Mouse (Mus musculus): ENCODE data around the gene Nras. TPM values are rescaled to one million over a fixed set of nuclear protein-coding genes. Genes with fewer than 3 reads are reported as not detected.
A peak's percentile ranks its signal among the peaks of the same experiment; 100 is the strongest.

The Nras gene
- polyA plus RNA-seq (2017; shearing (Covaris generic)): 100 to 1,000 TPM; 106 to 107 TPM

DNA sequence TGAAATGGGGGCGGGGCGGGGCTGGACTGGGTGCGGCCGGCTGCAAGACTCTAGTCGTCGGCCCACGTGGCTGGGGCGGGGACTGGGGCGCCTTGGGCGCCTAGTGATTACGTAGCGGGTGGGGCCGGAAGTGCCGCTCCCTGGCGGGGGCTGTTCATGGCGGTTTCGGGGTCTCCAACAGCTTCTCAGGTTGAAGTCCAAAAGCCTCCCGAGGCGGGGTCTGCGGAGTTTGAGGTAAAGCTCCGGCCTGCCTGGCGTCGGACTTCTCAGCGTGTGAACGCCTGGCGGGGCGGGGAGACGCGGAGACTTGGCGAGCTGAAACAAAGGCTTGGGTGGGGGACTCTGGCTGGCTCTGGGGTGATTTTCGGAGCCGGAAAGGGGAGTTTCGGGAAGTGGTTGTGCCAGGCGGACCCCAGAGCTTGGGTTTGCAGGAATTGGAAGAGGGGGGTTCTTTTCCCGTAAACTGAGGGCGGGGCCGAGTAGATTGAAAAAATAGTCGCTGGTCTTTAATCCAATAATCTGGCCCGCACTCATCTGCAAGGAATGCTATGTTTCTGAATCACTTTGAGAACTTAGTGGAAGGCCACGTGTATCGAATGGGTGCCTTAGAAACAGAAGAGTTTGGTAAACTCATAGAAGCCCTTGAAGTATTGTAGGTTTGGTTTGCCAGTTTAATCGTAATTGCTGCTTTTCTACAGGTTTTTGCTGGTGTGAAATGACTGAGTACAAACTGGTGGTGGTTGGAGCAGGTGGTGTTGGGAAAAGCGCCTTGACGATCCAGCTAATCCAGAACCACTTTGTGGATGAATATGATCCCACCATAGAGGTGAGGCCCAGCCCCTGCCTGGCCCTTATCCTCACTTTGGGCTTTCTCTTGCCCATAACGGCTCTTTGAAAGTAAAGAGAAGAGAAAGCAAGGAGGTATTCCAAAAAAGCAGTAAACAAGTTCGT is at the start of gene Nras:
TSS of gene Nras (plus strand) at position 79 of the 951 bp plus-strand sequence.
- ATAC-seq: peak; percentile 92

DNA sequence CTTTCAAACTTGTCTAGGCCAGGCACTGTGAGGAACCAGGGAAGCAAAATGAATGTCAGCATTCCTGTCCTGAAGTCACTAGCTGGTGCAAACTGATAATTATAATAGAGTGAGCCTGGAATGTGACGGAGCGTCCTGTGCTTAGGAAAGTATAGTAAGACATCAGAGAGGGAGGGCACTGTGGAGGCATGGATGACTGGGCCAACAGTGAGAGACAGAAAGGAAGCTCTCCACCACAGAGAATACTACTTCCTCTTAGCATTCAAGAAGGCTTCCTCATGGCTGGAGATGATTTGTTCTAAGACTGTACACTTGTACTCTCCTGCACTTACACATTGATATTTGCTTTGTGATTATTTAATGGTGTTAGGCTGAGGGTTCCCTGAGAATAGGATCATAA is 40.7 kb upstream of the Nras start:
- ATAC-seq: no peak

DNA sequence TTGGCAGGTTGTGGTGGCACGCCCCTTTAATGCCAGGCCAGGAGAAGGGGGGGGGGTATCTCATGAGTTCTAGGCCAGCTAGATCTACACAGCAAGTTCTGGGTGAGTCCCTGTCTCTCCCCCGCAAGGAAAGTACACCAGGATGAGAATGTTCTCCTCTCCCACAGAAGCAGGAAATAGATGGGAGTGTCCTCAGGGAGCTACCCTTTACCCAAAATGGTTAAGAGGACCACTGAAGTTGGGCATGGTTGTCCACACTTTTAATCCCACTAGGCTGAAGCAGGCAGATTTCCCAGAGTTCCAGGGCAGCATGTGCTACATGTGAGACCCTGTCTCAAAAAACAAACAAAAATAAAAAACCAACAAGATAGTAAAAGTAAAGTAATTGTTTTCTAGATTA is 38.6 kb upstream of the Nras start:
- ATAC-seq: no peak

DNA sequence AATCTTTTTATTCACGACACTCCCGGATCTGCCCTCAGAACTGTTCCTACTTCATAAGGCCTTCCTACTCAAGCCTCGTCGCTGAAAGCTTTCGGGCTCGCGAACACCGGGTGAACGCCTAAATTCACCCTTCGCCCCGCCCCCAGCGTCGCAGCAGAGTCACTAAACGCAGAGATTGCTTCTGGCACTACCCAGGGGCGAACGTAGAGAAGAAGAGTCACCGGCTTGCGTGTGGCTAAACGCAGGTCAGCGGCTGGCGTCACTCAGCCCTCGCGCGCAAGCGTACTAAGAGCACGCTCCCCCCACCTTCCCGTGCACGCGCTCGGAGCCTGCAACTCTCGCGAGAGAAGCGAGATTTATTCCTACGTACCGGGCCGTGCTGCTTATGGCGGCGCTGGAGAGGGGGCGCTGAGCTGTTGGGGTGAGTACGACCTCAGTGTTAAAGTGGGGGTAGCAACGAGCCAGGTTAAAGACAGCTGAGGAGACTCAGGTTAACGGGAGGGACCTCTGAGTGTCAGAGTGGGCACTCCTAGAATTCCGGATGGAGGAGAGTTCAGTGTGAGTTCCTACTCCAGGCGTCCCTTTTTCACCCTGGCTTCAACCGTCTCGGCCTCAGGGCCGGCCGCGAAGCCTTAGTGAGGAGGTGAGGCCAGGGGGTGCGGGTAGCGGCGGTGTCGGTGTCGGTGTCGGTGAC is 37.7 kb upstream of the Nras start, which contains the start of gene Csde1:
TSS of gene Csde1 (plus strand) at position 178 of the 694 bp plus-strand sequence.
- peak; percentile 91 for ATAC-seq

DNA sequence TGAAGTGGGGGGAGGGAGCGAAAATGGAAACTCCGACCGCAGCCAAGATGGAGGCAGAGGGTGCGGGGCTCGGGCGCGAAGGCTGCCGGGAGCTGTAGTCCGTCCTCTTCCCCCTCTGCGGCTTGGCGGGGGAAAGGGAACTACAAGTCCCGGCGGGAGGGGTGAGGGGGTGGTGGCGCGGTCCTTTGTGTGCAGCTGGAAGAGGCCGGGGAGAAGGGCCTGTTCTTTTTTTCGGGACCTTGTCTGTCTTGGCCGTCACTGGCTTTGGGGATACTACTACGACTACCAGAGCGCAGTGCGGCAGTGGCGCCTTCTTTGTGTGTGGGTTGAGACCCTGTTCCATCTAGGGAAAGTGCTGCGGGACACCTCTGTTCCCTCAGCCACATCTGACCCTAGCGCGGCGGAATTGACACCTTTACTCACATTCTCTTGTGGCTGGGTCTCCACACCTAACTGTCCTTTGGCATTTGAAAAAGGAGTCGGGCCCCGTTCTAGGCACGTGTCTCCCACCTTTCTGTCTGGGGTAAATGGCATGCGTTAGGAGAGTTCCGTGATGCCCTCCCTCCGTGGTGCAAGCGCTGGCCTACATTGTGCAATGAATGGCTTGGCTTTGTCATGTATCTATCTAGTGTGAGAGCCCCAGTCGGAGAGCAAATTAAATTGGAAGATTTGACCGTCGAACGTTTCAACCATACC is 37.0 kb upstream of the Nras start:
- peak; percentile 64 for ATAC-seq

DNA sequence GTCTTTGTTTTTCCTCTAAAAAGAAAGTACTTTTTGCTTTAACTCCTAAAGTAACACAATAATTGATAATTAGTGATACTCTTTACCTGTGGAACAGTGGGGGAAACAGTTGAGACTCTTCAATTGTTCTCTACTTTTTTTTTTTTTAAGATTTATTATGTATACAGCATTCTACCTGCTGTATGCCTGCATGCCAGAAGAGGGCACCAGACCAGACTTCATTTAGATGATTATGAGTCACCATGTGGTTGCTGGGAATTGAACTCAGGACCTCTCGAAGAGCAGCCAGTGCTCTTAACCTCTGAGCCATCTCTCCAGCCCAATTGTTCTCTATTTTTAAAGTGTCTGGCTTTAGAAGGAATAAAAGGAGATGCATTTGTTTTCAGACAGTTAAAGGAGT is 31.9 kb upstream of the Nras start:
- ATAC-seq: peak; percentile 76

DNA sequence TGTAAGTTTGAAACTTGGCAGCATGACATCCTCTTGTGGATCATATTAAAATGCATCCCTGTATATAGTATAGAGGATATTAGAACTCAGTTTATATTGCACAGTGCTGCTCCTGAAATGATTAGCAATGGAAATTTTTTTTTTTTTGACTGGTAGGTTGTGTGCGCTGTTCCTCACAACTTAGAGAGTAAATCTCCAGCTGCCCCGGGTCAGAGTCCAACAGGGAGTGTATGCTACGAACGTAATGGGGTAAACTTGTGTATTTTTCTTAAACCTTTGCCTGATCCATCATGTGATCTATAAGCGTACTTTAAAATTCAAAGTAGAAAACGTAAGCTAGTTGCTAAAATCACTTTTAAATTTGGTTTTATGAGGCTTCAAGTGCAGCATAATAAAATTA is 17.8 kb upstream of the Nras start:
- no peak for ATAC-seq

DNA sequence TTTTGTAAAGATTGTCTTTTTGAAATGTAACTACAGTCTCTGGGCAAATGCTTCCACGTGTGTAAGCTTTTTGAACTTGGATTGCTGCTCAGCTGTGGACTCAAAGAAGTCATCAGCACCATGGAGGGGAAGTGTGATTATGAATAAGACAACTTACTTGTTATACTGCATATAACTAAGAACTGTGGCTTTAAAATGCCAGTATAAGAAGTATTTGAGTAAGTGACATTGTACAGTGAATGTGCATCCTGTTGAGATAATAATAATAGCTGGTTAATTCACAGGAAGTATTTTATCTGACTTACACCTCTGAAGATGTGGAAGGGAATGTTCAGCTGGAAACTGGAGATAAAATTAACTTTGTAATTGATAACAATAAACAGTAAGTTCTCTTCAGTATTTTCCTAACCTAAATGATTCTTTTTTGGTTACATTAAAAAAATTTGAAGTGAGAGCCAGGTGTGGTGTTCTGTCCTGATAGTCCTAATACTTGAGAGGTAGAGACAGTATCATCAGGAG is 17.2 kb upstream of the Nras start:
- no peak for ATAC-seq

DNA sequence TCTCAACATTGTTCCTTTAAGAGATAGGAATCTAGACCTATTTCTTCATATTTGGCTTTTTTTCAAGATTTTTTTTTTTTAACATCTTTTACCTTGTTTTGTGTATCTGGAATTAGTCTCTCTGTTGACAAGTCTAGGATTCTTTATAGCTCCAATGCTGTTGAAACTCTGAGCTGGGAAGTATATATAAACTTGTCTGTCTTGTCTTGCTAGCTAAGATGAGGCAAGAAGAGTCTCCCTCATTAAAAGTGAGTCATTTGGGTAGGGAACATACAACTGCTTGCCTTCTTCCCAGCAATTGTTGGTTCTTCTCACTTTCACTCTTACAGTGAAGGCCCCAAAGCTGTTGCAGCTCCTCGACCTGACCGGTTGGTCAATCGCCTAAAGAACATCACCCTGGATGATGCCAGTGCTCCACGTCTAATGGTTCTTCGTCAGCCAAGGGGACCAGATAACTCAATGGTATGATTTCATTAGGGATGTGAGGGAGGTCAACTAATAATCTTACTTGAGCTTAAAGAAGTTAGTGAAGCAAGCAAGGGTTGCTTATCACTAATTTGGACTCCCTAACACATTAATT is 2.0 kb upstream of the Nras start:
- ATAC-seq: no peak

DNA sequence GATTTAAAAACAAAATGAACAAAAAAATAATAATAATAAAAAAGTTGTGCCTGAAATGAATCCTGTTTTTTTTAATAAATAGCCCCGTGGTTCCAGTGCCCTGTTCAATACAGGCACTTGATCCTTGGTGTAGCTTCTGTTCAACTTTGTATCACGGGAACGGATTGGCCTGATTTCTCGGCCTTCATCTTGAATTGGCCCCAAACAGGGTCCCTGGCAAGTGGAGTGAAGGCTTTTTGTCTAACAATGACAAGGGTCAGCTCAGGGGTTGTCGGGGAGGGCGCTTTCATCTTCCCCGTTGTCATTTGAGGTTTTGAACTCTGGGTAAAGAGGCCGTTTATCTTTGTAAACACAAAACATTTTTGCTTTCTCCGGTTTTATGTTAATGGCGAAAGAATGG is 333 bp upstream of the Nras start:
- peak; percentile 11 for ATAC-seq

DNA sequence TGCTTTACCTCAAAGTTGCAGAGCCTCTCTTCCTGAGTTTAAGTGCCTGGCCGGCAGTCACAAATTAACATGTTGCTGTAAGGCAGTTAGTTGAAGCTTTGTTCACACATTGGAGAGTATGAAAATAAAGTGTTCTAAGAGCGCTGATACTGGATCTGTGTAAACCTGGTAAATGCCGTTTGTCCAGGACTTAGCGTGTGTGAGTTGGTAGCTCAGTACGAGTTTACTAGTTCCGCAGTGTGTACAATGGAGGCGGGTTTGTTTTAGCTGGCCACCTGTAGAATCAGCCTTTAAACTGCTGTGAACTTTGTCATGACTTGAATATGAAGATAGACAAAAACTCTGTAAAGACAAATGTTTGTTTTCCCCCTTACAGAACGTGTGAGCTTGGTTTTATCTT is 8.8 kb downstream of the Nras start:
- ATAC-seq: no peak

DNA sequence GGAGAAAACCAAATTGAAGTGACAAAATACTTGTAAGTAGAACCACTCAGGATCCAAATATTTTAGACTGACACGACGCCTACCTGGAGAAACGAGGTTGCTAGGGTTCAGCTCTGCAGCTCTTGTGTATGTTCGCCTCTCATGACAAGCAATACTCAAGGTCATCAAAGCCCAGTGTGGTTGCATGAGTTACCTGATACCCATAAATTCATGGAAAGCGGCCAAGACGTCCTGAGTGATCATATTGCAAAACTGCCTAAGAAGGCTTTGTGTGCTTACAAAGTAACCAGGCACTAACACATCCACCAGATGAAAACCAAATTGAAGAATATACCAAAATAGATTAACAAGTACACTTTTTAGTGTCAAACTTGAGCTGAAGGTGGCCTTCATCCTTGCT is 10.9 kb downstream of the Nras start:
- no peak for ATAC-seq

DNA sequence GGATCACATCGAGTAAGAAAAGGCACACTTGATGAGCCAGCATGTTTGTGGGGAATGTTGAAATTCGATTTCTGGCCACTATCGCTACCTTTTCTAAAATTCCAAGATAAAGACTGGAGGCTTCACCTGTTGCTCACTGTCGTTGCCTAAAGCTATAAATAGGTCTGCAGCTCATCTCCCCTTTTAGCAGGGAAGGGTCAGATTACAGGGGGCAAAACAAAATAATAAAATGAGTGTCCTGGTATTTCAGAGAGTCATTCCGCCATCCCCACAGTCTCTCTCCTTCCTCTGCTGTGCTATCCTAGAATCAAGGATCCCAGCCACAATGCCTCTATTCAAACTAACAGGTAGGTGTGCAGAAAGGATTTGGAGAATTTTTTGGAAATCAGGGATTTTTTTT is 15.7 kb downstream of the Nras start, which contains the start of gene Ampd1:
TSS of gene Ampd1 (plus strand) at position 244 of the 400 bp plus-strand sequence.
- no peak for ATAC-seq

DNA sequence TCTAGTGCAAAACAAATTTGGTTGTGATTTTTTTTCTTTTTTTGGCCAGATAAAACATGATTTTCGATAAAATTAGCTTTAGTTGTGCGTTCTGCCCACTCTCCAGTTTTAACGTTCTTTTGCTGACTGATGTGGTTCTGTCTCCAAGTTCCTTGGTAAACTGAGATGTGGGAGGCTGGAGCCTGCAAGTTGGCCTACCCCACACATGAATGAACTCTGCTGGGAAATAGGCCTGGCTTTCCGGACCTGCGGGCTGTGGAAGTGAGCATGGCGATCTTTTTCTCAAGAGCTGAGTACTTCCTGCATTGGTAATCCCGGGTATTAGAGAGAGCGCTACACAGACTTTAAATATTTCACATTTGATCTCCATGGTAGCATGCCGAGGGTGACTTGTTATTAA is 17.8 kb downstream of the Nras start:
- ATAC-seq: no peak

DNA sequence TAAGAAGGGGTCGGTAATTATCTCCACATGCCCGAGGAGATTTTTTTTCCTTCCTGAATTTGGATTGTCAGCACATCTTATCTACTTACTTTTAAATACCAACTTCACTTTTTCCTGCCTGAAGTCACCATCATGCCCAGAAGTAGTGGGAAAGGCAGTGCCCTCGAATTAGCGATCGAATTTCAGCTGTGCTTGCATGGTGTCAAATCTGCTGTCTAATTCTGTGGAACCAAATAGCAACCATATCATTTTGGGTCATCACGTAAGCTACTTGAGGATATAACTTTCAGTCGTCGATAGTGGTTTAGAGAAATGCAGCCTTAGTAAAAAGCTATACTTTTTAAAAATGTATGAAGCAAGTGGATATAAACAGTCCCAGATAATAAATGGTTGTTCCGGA is 18.4 kb downstream of the Nras start:
- no peak for ATAC-seq

DNA sequence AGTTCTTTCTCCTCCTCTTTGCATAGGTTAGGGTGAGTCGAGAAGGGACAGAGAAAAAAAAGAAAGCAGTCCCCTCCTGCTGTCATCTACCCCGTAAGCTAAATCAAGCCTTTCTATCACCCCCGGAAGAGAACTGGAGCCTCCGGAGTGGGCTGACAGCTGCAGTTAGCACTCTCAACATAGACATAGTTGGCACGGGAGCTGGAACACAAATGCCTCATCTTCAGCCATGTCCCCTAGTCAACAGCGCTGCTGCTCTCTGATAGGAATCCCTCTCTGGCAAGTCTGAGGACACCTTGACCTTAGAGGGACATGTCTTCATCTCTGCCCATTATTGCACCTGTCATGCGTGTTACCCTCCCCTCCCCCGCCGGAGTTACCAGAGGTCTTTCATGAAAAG is 21.2 kb downstream of the Nras start:
- no peak for ATAC-seq

DNA sequence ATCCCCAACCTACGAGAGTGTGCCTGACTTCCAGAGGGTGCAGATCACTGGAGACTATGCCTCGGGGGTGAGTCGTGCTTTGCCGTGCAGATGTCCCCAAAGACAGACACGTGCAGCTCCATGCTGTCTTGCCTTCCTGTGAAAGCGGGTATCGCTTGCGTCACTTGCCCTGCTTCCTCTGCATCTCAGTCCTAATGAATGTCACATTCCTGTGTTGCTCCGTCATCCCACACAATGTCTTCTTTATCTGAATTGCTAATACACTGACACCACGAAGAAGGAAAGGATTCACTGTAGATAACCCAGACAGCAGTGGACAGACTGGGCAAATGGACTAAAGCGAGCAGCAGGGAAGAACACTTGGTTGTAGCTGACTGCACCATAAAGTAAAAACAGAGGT is 23.0 kb downstream of the Nras start:
- ATAC-seq: no peak

DNA sequence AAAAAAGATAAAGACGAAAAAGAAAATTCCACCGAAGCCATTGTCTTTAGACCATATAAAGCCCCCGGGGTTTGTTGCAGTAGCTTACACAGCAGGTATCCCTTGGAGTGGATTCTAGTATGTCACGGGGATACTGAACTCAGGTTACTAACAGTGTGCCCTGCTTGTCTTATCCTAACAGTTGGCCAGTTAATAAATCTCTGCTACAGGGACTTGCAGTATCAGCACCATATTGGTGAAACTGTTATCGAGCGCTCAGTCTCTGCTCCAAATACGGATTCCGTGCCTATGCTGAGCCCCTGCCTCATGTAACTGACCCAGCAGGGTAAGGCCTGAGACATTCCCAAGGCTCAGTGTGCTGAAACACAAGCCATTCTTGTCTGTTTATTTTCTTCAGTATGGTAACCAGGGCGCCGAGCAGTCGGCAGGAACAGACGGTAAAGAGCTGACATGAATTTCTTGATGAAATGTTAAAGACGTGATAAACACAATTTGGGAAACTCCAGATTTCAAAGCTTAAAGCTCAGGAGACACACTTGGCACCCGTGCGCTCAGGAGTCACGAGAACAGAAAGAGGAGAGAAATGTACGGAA is 23.9 kb downstream of the Nras start:
- no peak for ATAC-seq

DNA sequence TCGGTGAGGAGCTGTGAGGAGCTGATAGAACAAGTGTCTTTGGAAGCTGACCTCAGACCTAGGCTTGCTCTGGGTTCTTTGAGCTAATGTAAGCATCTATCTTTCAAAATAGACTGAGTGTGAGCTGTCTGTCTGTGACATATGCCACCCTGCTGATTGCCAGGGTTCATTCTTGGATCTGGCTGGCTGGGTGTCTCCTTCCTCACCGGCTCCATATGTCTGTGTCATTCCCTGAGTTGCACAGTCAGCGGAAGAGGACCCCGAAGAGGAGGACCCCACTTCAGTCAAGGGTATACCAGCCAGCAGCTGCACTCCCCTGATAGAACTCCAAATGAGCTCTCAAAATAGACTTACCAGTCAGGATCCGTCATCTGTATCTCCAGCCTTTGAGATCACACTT is 24.7 kb downstream of the Nras start:
- ATAC-seq: no peak

DNA sequence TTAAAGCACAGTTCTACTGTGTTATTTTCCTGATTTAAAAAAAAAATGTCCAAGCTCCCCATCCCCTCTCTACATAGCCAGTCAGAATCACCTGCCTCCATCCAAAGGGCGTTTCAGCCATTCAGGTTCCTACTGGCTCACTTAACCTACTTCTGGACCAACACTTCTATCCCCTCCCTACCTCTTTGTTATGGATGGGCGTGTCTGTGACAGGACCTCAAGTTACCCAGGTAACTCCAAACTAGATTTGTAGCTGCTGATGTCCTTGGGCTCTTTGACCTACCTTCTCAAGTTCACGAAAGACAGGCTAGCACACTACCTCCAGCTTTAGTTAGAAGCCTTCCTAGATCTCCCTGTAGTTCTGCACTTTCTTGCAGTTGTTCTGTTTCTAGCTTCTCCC is 27.9 kb downstream of the Nras start:
- no peak for ATAC-seq

DNA sequence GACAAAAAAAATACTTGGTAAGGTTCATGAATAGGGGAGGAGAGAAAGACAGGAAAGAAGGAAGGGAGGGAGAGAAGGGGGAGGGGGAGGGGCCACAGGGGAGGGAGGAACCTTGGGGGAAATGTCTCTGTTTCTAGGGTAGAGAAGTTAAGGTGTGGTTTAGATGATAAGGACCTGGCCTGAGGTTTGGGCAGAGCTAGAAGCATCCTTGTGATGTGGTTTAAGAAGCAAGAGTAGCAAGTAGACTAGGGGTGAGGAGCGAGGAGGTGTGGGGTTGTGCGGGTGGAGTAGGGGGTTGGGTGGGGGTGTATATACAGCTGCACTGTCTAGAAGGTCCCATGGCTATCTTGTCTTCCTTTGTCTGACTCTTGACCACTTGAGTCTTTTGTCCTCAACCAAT is 33.7 kb downstream of the Nras start:
- peak; percentile 84 for ATAC-seq

DNA sequence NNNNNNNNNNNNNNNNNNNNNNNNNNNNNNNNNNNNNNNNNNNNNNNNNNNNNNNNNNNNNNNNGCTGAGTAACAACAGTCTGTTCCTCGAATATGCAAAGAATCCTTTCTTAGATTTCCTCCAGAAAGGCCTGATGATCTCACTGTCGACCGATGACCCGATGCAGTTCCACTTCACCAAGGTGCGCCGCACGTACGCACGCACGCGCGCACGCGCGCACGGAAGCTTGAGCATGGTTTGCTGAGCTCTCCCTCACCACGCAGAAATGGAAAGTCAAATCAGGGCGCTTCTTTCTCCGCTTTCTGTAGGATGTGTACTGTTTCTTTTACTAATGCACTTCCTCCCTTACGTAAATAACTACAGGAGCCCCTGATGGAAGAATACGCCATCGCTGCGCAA is 40.6 kb downstream of the Nras start:
- no peak for ATAC-seq
